Mouse (Mus musculus): ENCODE results near the gene 4930415O20Rik. TPM values are rescaled to one million over a fixed set of nuclear protein-coding genes. Genes with fewer than 3 reads are reported as not detected.

Gene 4930415O20Rik
- polyA plus RNA-seq, 1 experiment from 2014 or later, result not detected

DNA sequence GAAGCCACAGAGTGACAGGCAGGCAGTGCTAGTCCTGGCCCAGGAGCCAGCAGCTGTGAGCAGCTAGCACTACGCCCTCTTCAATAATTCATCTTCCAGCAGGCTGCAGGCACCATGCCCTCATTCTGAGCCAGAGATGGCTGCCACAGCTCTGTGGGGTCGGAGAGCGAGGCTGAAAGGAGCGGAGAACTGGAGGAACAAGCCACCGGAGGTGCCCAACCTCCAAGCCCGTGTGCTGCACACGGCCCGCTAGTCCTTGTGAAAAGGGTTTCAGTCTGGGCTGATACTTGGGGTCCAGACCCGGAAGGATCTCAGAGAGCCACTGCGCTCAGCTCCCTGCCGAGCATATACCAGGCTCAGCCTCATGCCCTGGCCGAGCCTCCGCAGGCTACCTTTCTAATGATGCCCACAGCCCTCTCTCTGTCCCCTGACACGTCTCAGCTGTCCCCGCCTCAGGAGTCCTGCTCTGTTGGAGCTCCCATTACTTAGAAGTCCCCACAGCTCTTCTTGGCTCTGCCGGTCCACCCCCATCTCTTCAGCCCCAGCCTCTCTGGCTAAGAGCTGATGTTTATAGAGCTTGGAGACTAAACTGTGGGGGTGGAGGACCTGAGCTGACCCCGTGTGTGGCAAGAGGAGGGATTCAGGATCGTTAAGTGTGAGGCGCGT, 57.9 kb downstream of the 4930415O20Rik start:
- Histone ChIP-seq H3K27me3 (ENCODE audit: control insufficient read depth, insufficient read depth, low read length) (peaks cover 12% of the 10 kb centered on the region), H3K4me1 (ENCODE audit: control insufficient read depth, insufficient read depth, low read length) (peaks cover 3% of the 10 kb centered on the region; the same call in 1 of the 2 replicates)
- ATAC-seq (replicated peaks; ENCODE audit: insufficient number of reproducible peaks, low FRiP score, low TSS enrichment, low read depth), result no peak

DNA sequence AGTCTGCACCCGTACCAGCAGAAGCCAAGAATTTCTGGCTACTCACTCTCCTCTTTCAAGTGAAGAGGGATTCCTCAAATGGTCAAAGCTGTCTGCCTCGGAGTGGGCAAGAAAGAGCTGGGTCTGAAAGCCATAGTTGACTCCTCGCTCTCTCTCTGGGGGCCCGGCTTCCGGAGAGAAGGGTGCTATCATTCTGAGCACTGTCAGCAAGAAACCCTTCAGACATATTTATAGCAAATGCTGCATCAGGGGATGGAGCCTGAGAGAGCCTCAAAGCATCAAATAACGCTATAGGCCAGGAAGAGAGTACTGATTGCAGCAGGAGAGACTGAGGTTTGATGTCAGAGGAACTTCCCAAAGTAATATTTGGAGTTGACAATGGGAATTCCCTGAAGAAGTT, 58.7 kb downstream of the 4930415O20Rik start:
- WGBS, result 56% methylated on average over 6 of the region's 6 CpGs
- Histone ChIP-seq H3K4me2 (ENCODE audit: low read depth, low read length) (no peak overlapping the region), H3K36me3 (replicated peaks; ENCODE audit: control insufficient read depth, insufficient read depth, low read depth, low read length) (no peaks in the 10 kb centered on the region), H3K4me3 (ENCODE audit: low read depth, low read length) (no peak overlapping the region), H3K27ac (replicated peaks; ENCODE audit: low read depth, low read length) (no peak overlapping the region), H3K4me1 (ENCODE audit: control insufficient read depth, insufficient read depth, low read length) (peaks cover 7% of the 10 kb centered on the region), H3K27me3 (ENCODE audit: control insufficient read depth, insufficient read depth, low read length) (peaks cover 17% of the 10 kb centered on the region), H3K9me3 (replicated peaks; ENCODE audit: control insufficient read depth, low read length) (no peaks in the 10 kb centered on the region), H3K9ac (replicated peaks; ENCODE audit: low read length) (peak overlapping the region; percentile 25; the same call in 1 of the 2 replicates)
- DNase-seq (ENCODE audit: low spot score) (no peak), ATAC-seq (replicated peaks; ENCODE audit: insufficient number of reproducible peaks, low FRiP score, low TSS enrichment, low read depth) (no peak)

More for the DNA sequence above, 57.9 kb downstream of the 4930415O20Rik start:
- Histone ChIP-seq H3K4me2 (ENCODE audit: low read depth, low read length) (peak overlapping the region; percentile 22; the same call in 1 of the 2 replicates), H3K9me3 (replicated peaks; ENCODE audit: control insufficient read depth, low read length) (no peaks in the 10 kb centered on the region), H3K9ac (replicated peaks; ENCODE audit: low read length) (peak overlapping the region; percentile 52), H3K4me3 (ENCODE audit: low read depth, low read length) (no peak overlapping the region), H3K36me3 (replicated peaks; ENCODE audit: control insufficient read depth, insufficient read depth, low read depth, low read length) (no peaks in the 10 kb centered on the region), H3K27ac (replicated peaks; ENCODE audit: low read depth, low read length) (no peak overlapping the region)
- DNase-seq (ENCODE audit: low spot score), result peak; percentile 65
- 10% methylated on average over 20 of the region's 20 CpGs for WGBS

DNA sequence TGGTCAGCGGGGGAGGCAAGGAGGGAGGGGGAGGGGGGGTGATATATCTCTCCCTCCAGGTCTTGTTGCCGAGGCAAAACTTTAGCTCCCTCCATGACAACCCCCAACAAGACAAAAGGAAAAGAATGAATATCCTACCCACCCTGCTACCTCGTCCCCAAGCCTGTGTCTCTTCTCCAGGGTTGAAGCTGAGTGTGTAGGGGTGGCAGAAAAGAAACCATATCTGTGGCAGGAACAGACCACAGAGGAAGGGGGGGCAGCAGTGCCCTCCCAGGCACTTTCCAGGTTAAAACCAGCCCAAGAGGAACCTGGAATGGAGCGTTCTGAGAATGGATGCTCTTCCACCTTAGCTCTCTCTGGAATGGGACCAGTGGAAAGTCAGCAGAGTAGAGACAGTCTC, 59.7 kb downstream of the 4930415O20Rik start, which contains the start of gene Cacnb3:
Gene Cacnb3 (plus strand): TSS at position 301 of the 400 bp plus-strand sequence.
- ATAC-seq (replicated peaks; ENCODE audit: insufficient number of reproducible peaks, low FRiP score, low TSS enrichment, low read depth) (no peak), DNase-seq (ENCODE audit: low spot score) (no peak)
- WGBS, result 30% methylated on average over 4 of the region's 4 CpGs
- peak within 1 kb of the TSS; percentile 99 for H3K4me2 ChIP-seq (ENCODE audit: low read depth, low read length)
- H3K27ac ChIP-seq (replicated peaks; ENCODE audit: low read depth, low read length), result no peak within 1 kb of the TSS
- H3K27me3 ChIP-seq (ENCODE audit: control insufficient read depth, insufficient read depth, low read length), result peaks cover 17% of the 10 kb centered on the region
- H3K9me3 ChIP-seq (replicated peaks; ENCODE audit: control insufficient read depth, low read length), result no peaks in the 10 kb centered on the region
- no peaks in the 10 kb centered on the region for H3K36me3 ChIP-seq (replicated peaks; ENCODE audit: control insufficient read depth, insufficient read depth, low read depth, low read length)
- peaks cover 7% of the 10 kb centered on the region for H3K4me1 ChIP-seq (ENCODE audit: control insufficient read depth, insufficient read depth, low read length)
- H3K4me3 ChIP-seq (ENCODE audit: low read depth, low read length), result peak within 1 kb of the TSS; percentile 75; the same call in 1 of the 2 replicates
- peak within 1 kb of the TSS; percentile 52 for H3K9ac ChIP-seq (replicated peaks; ENCODE audit: low read length)

DNA sequence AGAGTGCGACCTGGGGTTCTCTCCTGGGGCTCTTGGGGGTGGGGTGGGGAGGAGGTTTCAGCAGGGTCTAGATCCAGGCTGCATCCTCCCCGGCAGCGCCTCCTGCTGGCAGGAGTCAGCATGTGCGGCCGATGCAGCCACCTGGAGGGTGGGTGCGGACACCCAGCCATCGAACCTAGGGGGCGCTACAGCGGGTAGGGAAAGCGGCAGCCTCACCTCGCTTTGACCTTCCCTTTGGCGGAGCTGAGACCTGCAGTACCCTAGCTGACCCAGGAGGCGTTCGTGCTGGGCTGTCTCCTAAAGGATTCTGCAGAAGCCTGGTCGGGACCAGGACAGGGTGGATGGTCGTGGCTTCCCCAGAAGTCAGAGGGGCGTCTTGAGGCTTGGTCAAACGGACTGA, 60.7 kb downstream of the 4930415O20Rik start:
- Histone ChIP-seq H3K9ac (replicated peaks; ENCODE audit: low read length) (peak overlapping the region; percentile 52), H3K27me3 (ENCODE audit: control insufficient read depth, insufficient read depth, low read length) (peaks cover 20% of the 10 kb centered on the region), H3K4me1 (ENCODE audit: control insufficient read depth, insufficient read depth, low read length) (peaks cover 12% of the 10 kb centered on the region), H3K4me2 (ENCODE audit: low read depth, low read length) (peak overlapping the region; percentile 99), H3K9me3 (replicated peaks; ENCODE audit: control insufficient read depth, low read length) (no peaks in the 10 kb centered on the region), H3K36me3 (replicated peaks; ENCODE audit: control insufficient read depth, insufficient read depth, low read depth, low read length) (no peaks in the 10 kb centered on the region), H3K4me3 (ENCODE audit: low read depth, low read length) (peak overlapping the region; percentile 75; the same call in 1 of the 2 replicates), H3K27ac (replicated peaks; ENCODE audit: low read depth, low read length) (no peak overlapping the region)
- WGBS, result under 1% methylated on average over 18 of the region's 18 CpGs
- ATAC-seq (replicated peaks; ENCODE audit: insufficient number of reproducible peaks, low FRiP score, low TSS enrichment, low read depth) (0 out of 2 replicates have a peak, but pooled peaks have one; percentile 11), DNase-seq (ENCODE audit: low spot score) (peak; percentile 88)

DNA sequence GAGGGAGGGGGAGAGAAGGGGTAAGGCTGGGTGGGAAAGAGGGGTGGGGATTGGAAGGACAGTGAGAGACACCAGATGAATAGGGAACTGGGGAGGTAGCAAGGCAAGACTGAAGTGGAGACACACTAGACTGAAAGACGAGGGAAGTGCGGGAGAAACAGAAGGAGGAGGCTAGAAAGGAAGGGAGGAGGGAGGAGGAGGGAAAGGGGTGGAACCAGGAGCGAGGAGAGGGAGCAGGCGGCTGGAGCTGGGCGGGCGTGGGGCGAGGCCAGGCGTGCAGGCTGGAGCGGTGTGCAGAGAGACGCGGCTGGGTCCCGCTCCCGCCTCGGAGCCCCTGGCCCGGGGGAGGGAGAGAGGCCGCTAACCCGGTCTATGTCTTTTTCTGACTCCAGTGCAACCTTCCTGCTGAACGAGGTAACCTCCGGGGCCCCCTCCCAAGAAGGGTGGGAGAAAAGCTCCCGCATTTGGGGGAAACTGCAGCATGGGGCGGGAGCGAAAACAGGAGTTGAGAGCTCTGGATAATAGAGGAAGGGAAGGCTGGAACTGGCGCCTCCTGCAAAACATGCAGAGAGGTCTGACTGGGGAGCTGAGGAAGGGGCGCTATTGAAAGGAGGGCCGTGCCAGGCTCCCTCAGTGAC, 61.4 kb downstream of the 4930415O20Rik start:
- Histone ChIP-seq H3K36me3 (replicated peaks; ENCODE audit: control insufficient read depth, insufficient read depth, low read depth, low read length) (no peaks in the 10 kb centered on the region), H3K27ac (replicated peaks; ENCODE audit: low read depth, low read length) (peak overlapping the region; percentile 38; the same call in 1 of the 2 replicates), H3K4me1 (ENCODE audit: control insufficient read depth, insufficient read depth, low read length) (peaks cover 12% of the 10 kb centered on the region), H3K9ac (replicated peaks; ENCODE audit: low read length) (peak overlapping the region; percentile 52), H3K9me3 (replicated peaks; ENCODE audit: control insufficient read depth, low read length) (no peaks in the 10 kb centered on the region), H3K4me3 (ENCODE audit: low read depth, low read length) (peak overlapping the region; percentile 75), H3K4me2 (ENCODE audit: low read depth, low read length) (peak overlapping the region; percentile 99), H3K27me3 (ENCODE audit: control insufficient read depth, insufficient read depth, low read length) (peaks cover 22% of the 10 kb centered on the region)
- WGBS, result under 1% methylated on average over 25 of the region's 25 CpGs
- ATAC-seq (replicated peaks; ENCODE audit: insufficient number of reproducible peaks, low FRiP score, low TSS enrichment, low read depth) (peak; percentile 61), DNase-seq (ENCODE audit: low spot score) (peak; percentile 79)

DNA sequence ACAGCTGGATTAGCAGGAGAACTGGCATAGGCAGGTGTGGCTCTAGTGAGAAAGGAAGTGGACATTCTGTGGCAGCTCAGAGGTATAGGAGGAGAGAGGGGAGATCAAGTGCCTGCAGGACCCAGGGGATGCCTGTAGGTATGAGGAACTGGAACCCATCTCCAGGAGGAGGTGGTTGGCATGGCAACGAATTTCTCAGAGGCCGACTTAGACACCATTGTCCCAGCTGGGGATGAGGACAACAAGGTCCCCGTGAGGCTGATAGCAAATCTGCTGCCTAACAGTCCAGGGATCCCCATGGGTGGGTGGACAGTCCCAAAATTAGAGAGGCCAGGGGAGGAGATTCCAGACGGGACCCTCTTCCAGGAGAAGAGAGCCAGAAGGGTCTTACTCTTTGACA, 62.1 kb downstream of the 4930415O20Rik start:
- 1% methylated on average over 4 of the region's 4 CpGs for WGBS

DNA sequence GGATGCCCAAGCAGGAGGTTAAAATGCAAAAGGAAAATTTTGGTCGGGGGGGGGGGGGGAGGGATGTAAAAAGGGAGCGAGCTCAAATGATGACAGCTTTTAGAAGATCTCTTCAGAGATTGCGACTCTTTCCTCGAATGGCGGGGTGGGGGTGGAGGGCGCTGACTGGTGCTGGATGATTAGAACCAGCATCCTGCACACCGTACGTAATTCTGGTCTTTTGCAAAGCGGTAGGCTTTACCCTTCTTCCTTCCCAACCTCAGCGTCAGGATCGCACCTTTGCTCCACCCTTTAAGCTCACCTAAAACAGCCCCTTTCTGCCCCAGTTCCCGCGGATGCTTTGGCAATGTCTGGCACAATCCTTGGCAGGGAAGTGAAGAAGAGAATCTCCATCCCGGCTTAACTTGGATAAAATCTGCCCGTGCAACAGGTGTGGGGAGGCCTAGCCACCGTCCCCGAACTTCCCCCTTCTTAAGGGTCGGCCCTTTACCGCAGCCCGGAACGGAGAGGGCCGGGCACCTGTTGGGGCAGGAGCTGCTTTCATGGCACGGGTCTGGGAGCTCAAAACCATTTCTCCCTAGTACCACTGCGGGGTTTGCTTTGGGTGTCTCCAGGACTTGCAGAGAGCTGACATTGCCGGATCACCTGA, 63.1 kb downstream of the 4930415O20Rik start:
- DNase-seq (ENCODE audit: low spot score) (no peak), ATAC-seq (replicated peaks; ENCODE audit: insufficient number of reproducible peaks, low FRiP score, low TSS enrichment, low read depth) (no peak)
- H3K9ac ChIP-seq (replicated peaks; ENCODE audit: low read length), result peak overlapping the region; percentile 83
- WGBS, result 1% methylated on average over 25 of the region's 25 CpGs
- no peaks in the 10 kb centered on the region for H3K9me3 ChIP-seq (replicated peaks; ENCODE audit: control insufficient read depth, low read length)
- peak overlapping the region; percentile 99 for H3K4me2 ChIP-seq (ENCODE audit: low read depth, low read length)
- no peaks in the 10 kb centered on the region for H3K36me3 ChIP-seq (replicated peaks; ENCODE audit: control insufficient read depth, insufficient read depth, low read depth, low read length)
- H3K27ac ChIP-seq (replicated peaks; ENCODE audit: low read depth, low read length), result peak overlapping the region; percentile 86
- peaks cover 10% of the 10 kb centered on the region for H3K4me1 ChIP-seq (ENCODE audit: control insufficient read depth, insufficient read depth, low read length)
- H3K4me3 ChIP-seq (ENCODE audit: low read depth, low read length), result peak overlapping the region; percentile 75
- H3K27me3 ChIP-seq (ENCODE audit: control insufficient read depth, insufficient read depth, low read length), result peaks cover 19% of the 10 kb centered on the region

More for the DNA sequence above, 62.1 kb downstream of the 4930415O20Rik start:
- H3K4me1 ChIP-seq (ENCODE audit: control insufficient read depth, insufficient read depth, low read length), result peaks cover 12% of the 10 kb centered on the region
- no peaks in the 10 kb centered on the region for H3K9me3 ChIP-seq (replicated peaks; ENCODE audit: control insufficient read depth, low read length)
- DNase-seq (ENCODE audit: low spot score) (peak; percentile 47), ATAC-seq (replicated peaks; ENCODE audit: insufficient number of reproducible peaks, low FRiP score, low TSS enrichment, low read depth) (no peak)
- H3K4me2 ChIP-seq (ENCODE audit: low read depth, low read length), result peak overlapping the region; percentile 99
- H3K27me3 ChIP-seq (ENCODE audit: control insufficient read depth, insufficient read depth, low read length), result peaks cover 22% of the 10 kb centered on the region
- no peaks in the 10 kb centered on the region for H3K36me3 ChIP-seq (replicated peaks; ENCODE audit: control insufficient read depth, insufficient read depth, low read depth, low read length)
- no peak overlapping the region for H3K27ac ChIP-seq (replicated peaks; ENCODE audit: low read depth, low read length)
- peak overlapping the region; percentile 75 for H3K4me3 ChIP-seq (ENCODE audit: low read depth, low read length)
- H3K9ac ChIP-seq (replicated peaks; ENCODE audit: low read length), result no peak overlapping the region; the same call in none of the 2 replicates

All from embryonic facial prominence, embryonic 11.5 days (tissue).